Mouse (Mus musculus) thymus, adult 2 months (tissue): ENCODE data around the gene Gm10309.

Source experiments
- CTCF ChIP-seq: fragments of 200-500 bp; IDR thresholded peaks from 2 replicates; pipeline ENCODE4 v1.5.1; 2012; ENCODE audit warnings: mild to moderate bottlenecking, control low read depth, low read length, moderate library complexity, borderline replicate concordance; ENCODE audit not compliant: control insufficient read depth, poor library complexity, insufficient read depth; ENCODE audit errors: extremely low read depth
- POLR2A ChIP-seq: fragments of 200-500 bp; IDR thresholded peaks from 2 replicates; pipeline ENCODE4 v1.6.1; 2012; ENCODE audit warnings: mild to moderate bottlenecking, low read length, control low read depth, moderate library complexity; ENCODE audit not compliant: control insufficient read depth, poor library complexity, insufficient read depth; ENCODE audit errors: extremely low read depth

DNA sequence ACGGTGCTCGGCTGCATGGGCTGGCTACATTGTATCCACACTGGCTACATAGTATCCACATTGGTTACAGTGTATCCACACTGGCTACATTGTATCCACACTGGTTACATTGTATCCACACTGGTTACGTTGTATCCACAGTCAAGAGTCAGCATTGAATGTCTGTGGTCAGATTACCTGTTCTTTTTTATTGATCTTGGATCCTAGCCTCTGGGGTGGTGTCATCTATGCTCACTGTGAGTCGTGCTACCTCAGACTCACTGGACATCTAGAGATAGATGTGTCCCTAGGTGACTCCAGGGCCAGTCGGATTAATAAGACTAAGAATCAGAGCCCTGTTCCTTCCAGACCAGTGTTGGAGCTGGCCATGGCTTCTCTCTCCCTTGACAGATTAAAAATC is 34.9 kb downstream of the Gm10309 start:
- no peak for TF ChIP-seq CTCF
- TF ChIP-seq POLR2A: no peak
